Mouse (Mus musculus): ENCODE results near the gene Kif1b. TPM values are rescaled to one million over a fixed set of nuclear protein-coding genes. Genes with fewer than 3 reads are reported as not detected.

The Kif1b gene
- polyA plus RNA-seq, 1 experiment from 2014 or later = 50.7 TPM

DNA sequence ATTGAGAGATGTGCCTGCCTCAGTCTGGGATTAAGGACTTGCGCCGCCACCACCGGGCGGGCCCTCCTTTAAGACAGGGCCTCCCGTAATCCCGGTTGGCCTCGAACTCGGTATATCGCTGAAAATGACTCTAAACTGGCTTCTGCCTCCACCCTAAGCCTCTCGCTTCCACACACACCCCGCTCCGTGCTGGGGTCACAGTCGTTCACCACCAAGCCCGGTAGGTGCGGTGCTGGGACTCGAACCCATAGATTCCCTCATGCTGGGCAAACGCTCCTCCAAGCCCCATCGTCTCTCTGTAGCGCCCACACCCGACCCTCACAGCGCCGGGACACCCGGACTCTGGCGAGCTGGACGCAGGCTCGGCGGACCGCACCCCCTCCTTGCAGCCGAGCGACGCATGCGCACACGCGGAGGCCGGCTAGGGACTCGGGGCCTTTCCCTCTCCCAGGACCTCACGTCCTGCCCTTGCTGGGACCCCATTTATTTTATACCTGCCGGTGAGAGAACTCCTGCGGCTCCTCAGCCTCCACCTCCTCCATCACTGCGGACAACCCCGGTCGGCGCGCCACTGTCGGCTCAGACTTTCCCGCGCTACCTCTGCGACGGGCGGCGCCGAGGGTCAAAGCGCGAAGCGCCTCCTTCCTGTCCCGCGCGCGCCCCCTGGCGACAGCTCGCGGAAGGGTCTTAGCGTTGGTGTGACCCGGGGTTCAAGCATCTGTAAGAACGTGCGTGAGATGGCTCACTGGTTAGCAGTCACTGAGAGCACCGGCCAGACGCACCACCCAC, 170.3 kb downstream of the Kif1b start, which contains the start of gene Cenps:
TSS of gene Cenps (minus strand) at position 648 of the 789 bp plus-strand sequence.
- 0 out of 2 replicates have a peak, but pooled peaks cover 3% of the 10 kb centered on the region for H3K4me1 ChIP-seq (ENCODE audit: control insufficient read depth, insufficient read depth, low read length)
- H3K27ac ChIP-seq (ENCODE audit: low read length) = peak within 1 kb of the TSS; percentile 71; the same call in 1 of the 2 replicates
- no peaks in the 10 kb centered on the region for H3K9me3 ChIP-seq (ENCODE audit: control insufficient read depth, low read depth, low read length)
- H3K36me3 ChIP-seq (ENCODE audit: control insufficient read depth, insufficient read depth, low read length) = no peaks in the 10 kb centered on the region
- peak within 1 kb of the TSS; percentile 53 for H3K4me2 ChIP-seq (replicated peaks; ENCODE audit: low read depth, low read length)
- 1% methylated on average over 68 of the region's 68 CpGs for WGBS
- no peaks in the 10 kb centered on the region for H3K27me3 ChIP-seq (ENCODE audit: control insufficient read depth, insufficient read depth, low read length)
- H3K4me3 ChIP-seq (ENCODE audit: low read depth, low read length) = peak within 1 kb of the TSS; percentile 52
- H3K9ac ChIP-seq (replicated peaks; ENCODE audit: low read depth, low read length) = peak within 1 kb of the TSS; percentile 57
- ATAC-seq (ENCODE audit: insufficient number of reproducible peaks, insufficient read depth, low FRiP score, low read depth) = peak; percentile 92

DNA sequence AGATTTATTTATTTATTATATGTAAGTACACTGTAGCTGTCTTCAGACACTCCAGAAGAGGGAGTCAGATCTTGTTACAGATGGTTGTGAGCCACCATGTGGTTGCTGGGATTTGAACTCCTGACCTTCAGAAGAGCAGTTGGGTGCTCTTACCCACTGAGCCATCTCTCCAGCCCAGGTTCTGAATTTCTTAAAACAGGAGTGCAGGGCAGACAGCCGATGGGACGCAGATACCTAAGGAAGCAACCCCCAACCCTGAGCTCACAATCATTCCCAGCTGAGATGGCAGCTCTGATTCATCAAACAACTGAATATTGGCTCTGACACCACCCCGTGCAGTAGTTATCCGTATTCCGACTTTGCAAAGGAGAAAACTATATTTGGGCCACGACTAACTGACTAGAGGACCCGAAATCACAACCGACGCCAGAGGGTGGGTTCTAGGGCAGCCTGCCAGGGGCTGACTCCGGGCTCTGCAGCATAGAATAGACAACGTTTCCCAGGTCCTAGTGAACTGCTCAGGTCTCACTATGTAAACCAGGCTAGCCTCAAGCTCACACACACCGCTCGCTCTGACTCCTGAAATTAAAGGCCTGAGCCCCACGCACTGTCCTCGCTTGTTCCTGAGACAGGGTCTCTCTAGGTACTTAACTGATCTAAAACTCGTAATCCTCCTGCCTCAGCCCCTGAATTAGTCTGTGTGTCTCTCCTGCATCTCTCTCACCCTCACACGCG, 171.2 kb downstream of the Kif1b start:
- Histone ChIP-seq H3K4me2 (replicated peaks; ENCODE audit: low read depth, low read length) (peak overlapping the region; percentile 53), H3K9ac (replicated peaks; ENCODE audit: low read depth, low read length) (peak overlapping the region; percentile 57; the same call in 1 of the 2 replicates), H3K36me3 (ENCODE audit: control insufficient read depth, insufficient read depth, low read length) (no peaks in the 10 kb centered on the region; the same call in 1 of the 2 replicates), H3K27me3 (ENCODE audit: control insufficient read depth, insufficient read depth, low read length) (no peaks in the 10 kb centered on the region), H3K4me1 (ENCODE audit: control insufficient read depth, insufficient read depth, low read length) (0 out of 2 replicates have a peak, but pooled peaks cover 3% of the 10 kb centered on the region), H3K4me3 (ENCODE audit: low read depth, low read length) (peak overlapping the region; percentile 52), H3K9me3 (ENCODE audit: control insufficient read depth, low read depth, low read length) (no peaks in the 10 kb centered on the region), H3K27ac (ENCODE audit: low read length) (no peak overlapping the region)
- no peak for ATAC-seq (ENCODE audit: insufficient number of reproducible peaks, insufficient read depth, low FRiP score, low read depth)
- 66% methylated on average over 18 of the region's 18 CpGs for WGBS

DNA sequence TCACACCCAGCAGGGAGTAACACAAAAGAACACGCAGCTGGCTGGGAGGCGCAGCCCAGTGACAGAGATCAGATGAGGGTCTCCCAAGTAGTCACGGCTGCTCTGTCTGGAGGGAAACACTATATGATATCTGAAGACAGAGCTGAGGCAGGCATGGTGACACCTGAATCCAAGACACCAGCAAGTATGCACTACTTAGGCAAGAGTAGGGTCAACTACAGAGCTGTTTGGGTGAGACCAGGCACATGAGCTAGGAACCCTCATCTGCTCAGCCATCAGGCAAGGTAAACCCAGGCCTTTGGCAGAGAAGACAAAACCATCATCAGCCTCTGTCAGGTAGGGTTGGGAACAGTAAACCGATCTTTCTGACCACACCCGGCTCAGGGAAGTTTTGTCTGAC, 174.1 kb downstream of the Kif1b start:
- H3K27ac ChIP-seq (ENCODE audit: low read length) = no peak overlapping the region
- H3K27me3 ChIP-seq (ENCODE audit: control insufficient read depth, insufficient read depth, low read length) = no peaks in the 10 kb centered on the region
- no peak overlapping the region; the same call in 1 of the 2 replicates for H3K9ac ChIP-seq (replicated peaks; ENCODE audit: low read depth, low read length)
- ATAC-seq (ENCODE audit: insufficient number of reproducible peaks, insufficient read depth, low FRiP score, low read depth) = no peak
- 0 out of 2 replicates have a peak, but pooled peaks cover 3% of the 10 kb centered on the region for H3K4me1 ChIP-seq (ENCODE audit: control insufficient read depth, insufficient read depth, low read length)
- no peak overlapping the region for H3K4me3 ChIP-seq (ENCODE audit: low read depth, low read length)
- no peaks in the 10 kb centered on the region for H3K9me3 ChIP-seq (ENCODE audit: control insufficient read depth, low read depth, low read length)
- H3K4me2 ChIP-seq (replicated peaks; ENCODE audit: low read depth, low read length) = no peak overlapping the region
- WGBS = 80% methylated on average over 5 of the region's 5 CpGs
- peaks cover 7% of the 10 kb centered on the region for H3K36me3 ChIP-seq (ENCODE audit: control insufficient read depth, insufficient read depth, low read length)

DNA sequence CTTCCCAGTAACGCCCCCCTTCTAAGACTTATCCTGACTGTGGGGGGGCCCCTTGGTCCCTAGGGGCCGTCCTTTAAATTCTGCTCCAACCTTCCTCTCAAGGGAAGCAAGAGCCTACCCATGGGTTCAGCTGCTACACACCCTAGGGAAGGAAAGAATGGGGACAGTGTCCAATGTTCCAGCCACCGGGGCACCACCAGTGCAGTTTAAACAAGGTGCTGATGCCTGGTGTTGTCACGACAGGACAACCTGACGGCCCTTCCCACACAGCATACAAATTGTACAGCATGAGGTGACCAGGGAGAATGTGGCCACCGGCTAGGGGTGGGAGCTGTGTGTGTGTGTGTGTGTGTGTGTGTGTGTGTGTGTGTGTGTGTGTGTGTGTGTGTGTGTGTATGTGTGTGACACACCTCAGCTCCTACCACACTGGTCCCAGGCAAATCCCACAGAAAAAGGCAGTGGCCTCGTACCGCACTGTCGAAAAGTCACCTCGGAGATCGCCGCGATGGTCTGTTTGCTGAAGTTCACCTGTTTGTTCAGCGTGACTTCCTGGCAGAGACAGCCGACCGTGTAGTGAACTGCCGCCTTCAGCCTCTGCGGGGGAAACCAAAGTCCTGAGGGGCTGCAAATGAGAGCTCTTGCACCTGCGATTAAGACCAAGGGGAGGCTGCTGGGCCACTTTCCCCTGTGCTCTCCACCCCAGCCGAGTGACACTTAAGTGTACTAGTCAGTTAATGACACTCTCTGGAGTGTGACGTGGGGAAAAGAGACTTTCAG, 175.5 kb downstream of the Kif1b start:
- WGBS = 68% methylated on average over 21 of the region's 21 CpGs
- Histone ChIP-seq H3K4me3 (ENCODE audit: low read depth, low read length) (no peak overlapping the region), H3K4me2 (replicated peaks; ENCODE audit: low read depth, low read length) (no peak overlapping the region), H3K9ac (replicated peaks; ENCODE audit: low read depth, low read length) (no peak overlapping the region), H3K9me3 (ENCODE audit: control insufficient read depth, low read depth, low read length) (no peaks in the 10 kb centered on the region), H3K27me3 (ENCODE audit: control insufficient read depth, insufficient read depth, low read length) (no peaks in the 10 kb centered on the region), H3K4me1 (ENCODE audit: control insufficient read depth, insufficient read depth, low read length) (0 out of 2 replicates have a peak, but pooled peaks cover 6% of the 10 kb centered on the region), H3K36me3 (ENCODE audit: control insufficient read depth, insufficient read depth, low read length) (peaks cover 7% of the 10 kb centered on the region), H3K27ac (ENCODE audit: low read length) (no peak overlapping the region)
- ATAC-seq (ENCODE audit: insufficient number of reproducible peaks, insufficient read depth, low FRiP score, low read depth) = no peak

DNA sequence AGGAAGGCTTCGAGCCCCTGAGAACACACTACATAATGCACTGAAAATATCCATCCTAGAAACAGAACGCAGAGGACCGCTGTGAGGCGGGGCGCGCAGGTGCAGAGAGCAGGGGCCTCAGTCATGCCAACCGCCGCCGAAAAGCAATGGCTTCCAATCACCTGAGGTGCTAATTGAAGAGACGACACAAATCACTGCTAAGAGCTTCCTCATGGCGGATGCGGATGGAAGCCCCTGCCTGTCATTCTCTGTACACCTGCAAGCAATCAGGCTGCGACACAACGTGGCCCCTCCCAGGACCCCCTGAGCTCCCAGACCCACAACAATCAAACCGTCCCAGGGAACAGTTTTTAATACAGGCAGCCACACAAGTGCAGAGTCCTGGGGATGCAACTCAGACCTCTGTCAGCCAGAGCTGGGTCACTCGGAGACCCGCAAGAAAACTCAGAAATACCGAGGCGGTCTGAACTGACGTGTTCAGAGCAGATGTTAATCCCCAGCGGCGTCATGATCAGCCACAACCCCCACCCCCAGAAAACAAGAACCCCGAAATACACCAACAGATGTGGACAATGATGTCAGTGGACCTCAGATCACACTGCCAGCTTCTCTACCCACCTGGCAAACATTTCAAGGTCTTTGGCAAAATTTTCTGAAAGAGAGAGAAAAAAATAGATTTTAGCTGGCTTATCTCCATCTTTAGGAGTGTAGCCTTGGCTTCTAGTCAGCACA, 176.3 kb downstream of the Kif1b start:
- no peak for ATAC-seq (ENCODE audit: insufficient number of reproducible peaks, insufficient read depth, low FRiP score, low read depth)
- Histone ChIP-seq H3K4me1 (ENCODE audit: control insufficient read depth, insufficient read depth, low read length) (0 out of 2 replicates have a peak, but pooled peaks cover 4% of the 10 kb centered on the region), H3K9me3 (ENCODE audit: control insufficient read depth, low read depth, low read length) (no peaks in the 10 kb centered on the region), H3K9ac (replicated peaks; ENCODE audit: low read depth, low read length) (no peak overlapping the region), H3K27me3 (ENCODE audit: control insufficient read depth, insufficient read depth, low read length) (no peaks in the 10 kb centered on the region), H3K36me3 (ENCODE audit: control insufficient read depth, insufficient read depth, low read length) (peaks cover 7% of the 10 kb centered on the region), H3K4me3 (ENCODE audit: low read depth, low read length) (no peak overlapping the region), H3K4me2 (replicated peaks; ENCODE audit: low read depth, low read length) (no peak overlapping the region), H3K27ac (ENCODE audit: low read length) (no peak overlapping the region)
- WGBS = 90% methylated on average over 23 of the region's 23 CpGs

DNA sequence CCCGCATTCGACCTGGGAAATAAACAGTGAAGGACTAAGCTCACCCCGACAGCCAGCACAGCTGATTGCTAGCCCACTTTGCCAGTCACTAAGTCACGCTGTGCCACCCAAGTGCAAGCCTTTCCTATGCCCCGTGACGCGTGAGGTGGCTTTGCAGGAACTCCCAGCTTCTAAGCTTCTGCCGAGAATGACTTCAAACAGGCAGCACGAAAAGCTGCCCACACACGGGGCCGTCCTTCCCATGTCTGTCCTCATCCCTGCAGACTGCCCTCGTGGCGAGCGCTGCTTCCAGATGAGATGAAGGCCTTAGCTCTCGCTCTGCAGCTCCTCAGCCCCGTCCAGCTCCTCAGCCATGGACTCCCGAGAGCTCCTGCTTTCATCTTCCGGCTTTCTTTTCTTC, 179.0 kb downstream of the Kif1b start:
- WGBS = 52% methylated on average over 18 of the region's 18 CpGs
- no peaks in the 10 kb centered on the region for H3K27me3 ChIP-seq (ENCODE audit: control insufficient read depth, insufficient read depth, low read length)
- H3K4me2 ChIP-seq (replicated peaks; ENCODE audit: low read depth, low read length) = no peak overlapping the region
- no peak overlapping the region for H3K9ac ChIP-seq (replicated peaks; ENCODE audit: low read depth, low read length)
- H3K27ac ChIP-seq (ENCODE audit: low read length) = no peak overlapping the region
- 0 out of 2 replicates have a peak, but pooled peaks cover 4% of the 10 kb centered on the region for H3K4me1 ChIP-seq (ENCODE audit: control insufficient read depth, insufficient read depth, low read length)
- H3K4me3 ChIP-seq (ENCODE audit: low read depth, low read length) = no peak overlapping the region
- H3K9me3 ChIP-seq (ENCODE audit: control insufficient read depth, low read depth, low read length) = no peaks in the 10 kb centered on the region
- peaks cover 7% of the 10 kb centered on the region for H3K36me3 ChIP-seq (ENCODE audit: control insufficient read depth, insufficient read depth, low read length)
- ATAC-seq (ENCODE audit: insufficient number of reproducible peaks, insufficient read depth, low FRiP score, low read depth) = no peak

DNA sequence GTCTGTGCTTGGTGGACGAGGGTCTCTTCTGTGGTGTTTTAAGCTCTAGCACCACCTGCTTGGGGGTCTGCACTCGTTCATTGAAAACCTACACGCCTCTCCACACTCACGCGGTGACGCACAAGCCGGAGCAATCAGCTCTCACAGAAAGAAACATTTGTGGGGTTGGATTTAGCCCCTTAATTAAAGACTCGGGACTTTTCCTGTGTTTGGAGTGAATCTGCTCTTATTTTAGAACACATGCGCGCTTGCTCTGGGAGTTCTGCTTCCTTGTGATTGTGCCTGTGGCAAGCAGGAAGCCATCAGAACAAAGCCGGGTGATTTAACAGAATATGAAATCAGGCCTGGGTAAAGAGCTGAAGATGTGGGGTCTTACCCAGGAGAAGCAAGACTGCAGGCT, 180.8 kb downstream of the Kif1b start, which contains the start of gene Cort:
TSS of gene Cort (minus strand) at position 101 of the 400 bp plus-strand sequence.
- 79% methylated on average over 11 of the region's 11 CpGs for WGBS
- H3K36me3 ChIP-seq (ENCODE audit: control insufficient read depth, insufficient read depth, low read length) = peaks cover 7% of the 10 kb centered on the region
- no peak within 1 kb of the TSS for H3K4me3 ChIP-seq (ENCODE audit: low read depth, low read length)
- no peaks in the 10 kb centered on the region for H3K9me3 ChIP-seq (ENCODE audit: control insufficient read depth, low read depth, low read length)
- ATAC-seq (ENCODE audit: insufficient number of reproducible peaks, insufficient read depth, low FRiP score, low read depth) = no peak
- no peak within 1 kb of the TSS for H3K4me2 ChIP-seq (replicated peaks; ENCODE audit: low read depth, low read length)
- H3K4me1 ChIP-seq (ENCODE audit: control insufficient read depth, insufficient read depth, low read length) = 0 out of 2 replicates have a peak, but pooled peaks cover 4% of the 10 kb centered on the region
- no peaks in the 10 kb centered on the region for H3K27me3 ChIP-seq (ENCODE audit: control insufficient read depth, insufficient read depth, low read length)
- H3K27ac ChIP-seq (ENCODE audit: low read length) = peak within 1 kb of the TSS; percentile 22; the same call in 1 of the 2 replicates
- H3K9ac ChIP-seq (replicated peaks; ENCODE audit: low read depth, low read length) = no peak within 1 kb of the TSS
